Mouse (Mus musculus) ovary, adult 18-20 months (tissue): ENCODE data around the gene Dhrs7.
"Not testable (repeated sequence)": the region's sequence is repeated elsewhere in the genome, so short reads cannot be mapped to it uniquely, and the experiment has no call there.

Source experiments
- DNase-seq: peaks from one replicate; pipeline ENCODE4 v3.0.0; 2022; ENCODE audit warnings: low spot score, mixed read lengths

Dhrs7 gene

GRCm38 (mm10) chr12:72664735-72665337, at the start of gene Dhrs7:
Gene Dhrs7 (minus strand): TSS chr12:72664909.
- DNase-seq, result peak; percentile 89

GRCm38 (mm10) chr12:72709981-72710380, 45.3 kb upstream of the Dhrs7 start:
- no peak for DNase-seq

- no peak for DNase-seq
Observed at GRCm38 (mm10) chr12:72704068-72704467, 39.4 kb upstream of the Dhrs7 start.

- no peak for DNase-seq
Observed at GRCm38 (mm10) chr12:72700013-72700412, 35.3 kb upstream of the Dhrs7 start.

- DNase-seq, result no peak
Observed at GRCm38 (mm10) chr12:72694901-72695463, 30.3 kb upstream of the Dhrs7 start.

- no peak for DNase-seq
Observed at GRCm38 (mm10) chr12:72694438-72694837, 29.7 kb upstream of the Dhrs7 start.

- no peak for DNase-seq
Observed at GRCm38 (mm10) chr12:72693895-72694294, 29.2 kb upstream of the Dhrs7 start.

GRCm38 (mm10) chr12:72688281-72688680, 23.6 kb upstream of the Dhrs7 start:
- not testable (repeated sequence) for DNase-seq

- not testable (repeated sequence) for DNase-seq
Observed at GRCm38 (mm10) chr12:72687741-72688140, 23.0 kb upstream of the Dhrs7 start.

- DNase-seq, result not testable (repeated sequence)
Observed at GRCm38 (mm10) chr12:72686566-72686965, 21.9 kb upstream of the Dhrs7 start.

- DNase-seq, result no peak
Observed at GRCm38 (mm10) chr12:72683612-72684011, 18.9 kb upstream of the Dhrs7 start.

GRCm38 (mm10) chr12:72682511-72683282, 18.0 kb upstream of the Dhrs7 start:
- peak; percentile 43 for DNase-seq

GRCm38 (mm10) chr12:72681919-72682318, 17.2 kb upstream of the Dhrs7 start:
- DNase-seq, result no peak

GRCm38 (mm10) chr12:72679635-72680034, 14.9 kb upstream of the Dhrs7 start:
- DNase-seq, result no peak

- no peak for DNase-seq
Observed at GRCm38 (mm10) chr12:72674820-72675219, 10.1 kb upstream of the Dhrs7 start.

GRCm38 (mm10) chr12:72674079-72674797, 9.5 kb upstream of the Dhrs7 start:
- no peak for DNase-seq

- no peak for DNase-seq
Observed at GRCm38 (mm10) chr12:72671516-72672135, 6.9 kb upstream of the Dhrs7 start.

GRCm38 (mm10) chr12:72670921-72671320, 6.2 kb upstream of the Dhrs7 start:
- DNase-seq, result no peak

GRCm38 (mm10) chr12:72667868-72668469, 3.3 kb upstream of the Dhrs7 start:
- no peak for DNase-seq

- DNase-seq, result no peak
Observed at GRCm38 (mm10) chr12:72666015-72666414, 1.3 kb upstream of the Dhrs7 start.

GRCm38 (mm10) chr12:72664020-72664734, 532 bp downstream of the Dhrs7 start:
- DNase-seq, result no peak
